Mouse (Mus musculus) MEL (cell line): ENCODE data around the gene Fbxl7. TPM values are rescaled to one million over a fixed set of nuclear protein-coding genes. Genes with fewer than 3 reads are reported as not detected.

ENCODE experiments used
- DNase-seq: peaks from one replicate; pipeline ENCODE4 v3.0.0; 2011; ENCODE audit warnings: low read depth, low spot score
- H3K27ac ChIP-seq: 2 replicates; pipeline ENCODE4 v1.5.1; 2012; ENCODE audit warnings: low read depth, mild to moderate bottlenecking, control low read depth, low read length, moderate library complexity; ENCODE audit not compliant: control insufficient read depth
- H3K27me3 ChIP-seq, 2 experiments: fragments of 150-350 bp in 1 of 2; sonication (generic) in 1 of 2; 2 replicates each; pipeline ENCODE4 v1.6.1; 2012; ENCODE audit warnings: low read length in 2 of 2, mild to moderate bottlenecking in 2 of 2, improper control_type of control experiment in 1 of 2, moderate library complexity in 1 of 2; ENCODE audit not compliant: insufficient read depth in 2 of 2, control insufficient read depth in 1 of 2
- H3K36me3 ChIP-seq, 2 experiments: 2 replicates each; pipeline ENCODE4 v1.6.1; 2012 to 2014; ENCODE audit warnings: low read length in 2 of 2, improper control_type of control experiment in 1 of 2, inconsistent platforms in 1 of 2, mild to moderate bottlenecking in 1 of 2; ENCODE audit not compliant: insufficient read depth in 2 of 2, control insufficient read depth in 1 of 2
- H3K4me1 ChIP-seq, 2 experiments: fragments of 150-350 bp in 1 of 2; sonication (generic) in 1 of 2; 2 replicates each; pipeline ENCODE4 v1.6.1; 2012; ENCODE audit warnings: low read length in 2 of 2, improper control_type of control experiment in 1 of 2, mild to moderate bottlenecking in 1 of 2; ENCODE audit not compliant: insufficient read depth in 2 of 2, control insufficient read depth in 1 of 2
- H3K4me3 ChIP-seq, 2 experiments: fragments of 150-350 bp in 1 of 2; sonication (generic) in 1 of 2; 2 replicates each; pipeline ENCODE4 v1.5.1; 2012; ENCODE audit warnings: low read depth in 2 of 2, low read length in 2 of 2, mild to moderate bottlenecking in 2 of 2, moderate library complexity in 2 of 2, control low read depth in 1 of 2, improper control_type of control experiment in 1 of 2; ENCODE audit not compliant: control insufficient read depth in 1 of 2, insufficient read depth in 1 of 2
- H3K79me2 ChIP-seq: 2 replicates; pipeline ENCODE4 v1.6.1; 2012; ENCODE audit warnings: mild to moderate bottlenecking, low read length, moderate library complexity; ENCODE audit not compliant: control insufficient read depth, poor library complexity, insufficient read depth
- H3K9ac ChIP-seq: 2 replicates; pipeline ENCODE4 v1.6.1; 2012; ENCODE audit warnings: low read depth, mild to moderate bottlenecking, control low read depth, low read length, moderate library complexity; ENCODE audit not compliant: control insufficient read depth, poor library complexity, severe bottlenecking
- H3K9me3 ChIP-seq: fragments of 150-350 bp; sonication (generic); replicated peaks from 2 replicates; pipeline ENCODE4 v1.6.1; 2012; ENCODE audit warnings: mild to moderate bottlenecking, low read length, improper control_type of control experiment, moderate library complexity; ENCODE audit not compliant: insufficient read depth
- CHD1 ChIP-seq: IDR thresholded peaks from 2 replicates; pipeline ENCODE4 v1.6.1; 2012; ENCODE audit warnings: low read depth, mild to moderate bottlenecking, inconsistent platforms, low read length, improper control_type of control experiment
- CTCF ChIP-seq, 3 experiments: IDR thresholded peaks in 2 of 3; conservative IDR thresholded peaks in 1 of 3; 2 replicates each; pipeline ENCODE4 v1.5.1; 2011 to 2012; ENCODE audit warnings: low read length in 3 of 3, low read depth in 2 of 3, mild to moderate bottlenecking in 2 of 3, improper control_type of control experiment in 1 of 3, inconsistent platforms in 1 of 3, mixed read lengths in 1 of 3, moderate library complexity in 1 of 3; ENCODE audit not compliant: control insufficient read depth in 1 of 3, insufficient read depth in 1 of 3, poor library complexity in 1 of 3, severe bottlenecking in 1 of 3
- E2F4 ChIP-seq: IDR thresholded peaks from 2 replicates; pipeline ENCODE4 v1.6.1; 2011; ENCODE audit warnings: low read depth, low read length, improper control_type of control experiment, borderline replicate concordance
- EP300 ChIP-seq, 2 experiments: IDR thresholded peaks; 2 replicates each; pipeline ENCODE4 v1.6.1; 2011; ENCODE audit warnings: improper control_type of control experiment in 2 of 2, low read length in 2 of 2, low read depth in 1 of 2, mild to moderate bottlenecking in 1 of 2
- GABPA ChIP-seq: IDR thresholded peaks from 2 replicates; pipeline ENCODE4 v1.6.1; 2012; ENCODE audit warnings: low read depth, mild to moderate bottlenecking, inconsistent platforms, low read length, improper control_type of control experiment, moderate library complexity
- GATA1 ChIP-seq: IDR thresholded peaks from 2 replicates; pipeline ENCODE4 v1.6.1; 2011; ENCODE audit warnings: low read depth, low read length, improper control_type of control experiment
- HCFC1 ChIP-seq: IDR thresholded peaks from 2 replicates; pipeline ENCODE4 v1.6.1; 2012; ENCODE audit warnings: low read depth, mild to moderate bottlenecking, inconsistent platforms, low read length, improper control_type of control experiment, moderate library complexity
- JUND ChIP-seq: IDR thresholded peaks from 2 replicates; pipeline ENCODE4 v1.6.1; 2011; ENCODE audit warnings: low read depth, mild to moderate bottlenecking, improper control_type of control experiment, low read length
- MXI1 ChIP-seq: IDR thresholded peaks from 2 replicates; pipeline ENCODE4 v1.6.1; 2011; ENCODE audit warnings: mild to moderate bottlenecking, low read depth, low read length, improper control_type of control experiment
- NELFE ChIP-seq: IDR thresholded peaks from 2 replicates; pipeline ENCODE4 v1.6.1; 2011; ENCODE audit warnings: low read depth, low read length, improper control_type of control experiment
- NRF1 ChIP-seq: IDR thresholded peaks from 2 replicates; pipeline ENCODE4 v1.6.1; 2014; ENCODE audit warnings: low read depth, mild to moderate bottlenecking, inconsistent platforms, low read length, improper control_type of control experiment, moderate library complexity; ENCODE audit not compliant: poor library complexity, insufficient read depth, severe bottlenecking
- POLR2AphosphoS2 ChIP-seq: IDR thresholded peaks from 2 replicates; pipeline ENCODE4 v1.6.1; 2011; ENCODE audit warnings: low read length, improper control_type of control experiment
- RAD21 ChIP-seq: IDR thresholded peaks from 2 replicates; pipeline ENCODE4 v1.6.1; 2011; ENCODE audit warnings: mild to moderate bottlenecking, low read depth, low read length, improper control_type of control experiment
- SMC3 ChIP-seq: IDR thresholded peaks from 2 replicates; pipeline ENCODE4 v1.6.1; 2011; ENCODE audit warnings: low read depth, low read length, improper control_type of control experiment
- TBP ChIP-seq: IDR thresholded peaks from 2 replicates; pipeline ENCODE4 v1.8.0; 2011; ENCODE audit warnings: low read depth, low read length, improper control_type of control experiment
- UBTF ChIP-seq: IDR thresholded peaks from 2 replicates; pipeline ENCODE4 v1.6.1; 2012; ENCODE audit warnings: low read depth, mild to moderate bottlenecking, inconsistent platforms, low read length, improper control_type of control experiment, moderate library complexity, borderline replicate concordance; ENCODE audit not compliant: insufficient read depth
- USF2 ChIP-seq, 2 experiments: IDR thresholded peaks; 2 replicates each; pipeline ENCODE4 v1.6.1; 2011 to 2012; ENCODE audit warnings: improper control_type of control experiment in 2 of 2, low read length in 2 of 2, borderline replicate concordance in 1 of 2, inconsistent platforms in 1 of 2, low read depth in 1 of 2, mild to moderate bottlenecking in 1 of 2; ENCODE audit not compliant: insufficient read depth in 1 of 2
- ZNF384 ChIP-seq: IDR thresholded peaks from 2 replicates; pipeline ENCODE4 v1.6.1; 2012; ENCODE audit warnings: low read depth, mild to moderate bottlenecking, inconsistent platforms, low read length, improper control_type of control experiment
- polyA plus RNA-seq, 2 experiments: library from polyadenylated mRNA; stranded (reverse) in 1 of 2; unstranded in 1 of 2; fragments of >175 nt in 1 of 2; fragments of >200 nt in 1 of 2; gene quantifications; 2 replicates each; pipeline versions ENCODE4 v1.2.1 to v1.2.4; 2012; ENCODE audit warnings: low replicate concordance in 2 of 2, low read depth in 1 of 2; ENCODE audit not compliant: insufficient read length in 2 of 2, insufficient read depth in 1 of 2, missing spikeins in 1 of 2
- total RNA-seq: library from RNA; depleted of rRNA; stranded (reverse); fragments of 300-350 nt; gene quantifications from 2 replicates; pipeline ENCODE4 v1.2.3, GENCODE M21; 2012

Gene Fbxl7
- total and polyA plus RNA-seq, 3 experiments: not detected

DNA sequence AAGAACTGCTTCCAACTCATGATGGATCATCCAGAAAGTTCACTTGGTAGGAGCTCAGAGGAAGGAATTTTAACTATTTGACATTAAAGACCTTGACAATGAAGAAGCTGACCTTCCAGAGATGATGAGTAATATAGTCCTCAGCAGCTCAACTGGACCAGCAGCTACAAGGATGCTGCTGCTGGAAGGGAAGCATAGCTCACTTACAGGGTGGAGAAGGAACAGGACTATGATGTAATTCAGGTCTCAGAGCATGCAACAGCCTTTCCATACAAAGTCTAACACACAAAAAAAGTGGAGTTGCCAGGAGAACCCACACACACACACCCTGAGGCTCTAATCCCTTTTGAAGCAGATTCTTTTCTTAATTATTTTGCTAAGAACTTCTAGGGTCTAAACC lies 119.7 kb downstream of the Fbxl7 start:
- H3K9me3 ChIP-seq: no peaks in the 10 kb centered on the region
- H3K27ac ChIP-seq: no peak overlapping the region
- H3K9ac ChIP-seq: no peak overlapping the region
- H3K79me2 ChIP-seq: no peaks in the 10 kb centered on the region
- DNase-seq: no peak
- H3K27me3 ChIP-seq: no peaks in the 10 kb centered on the region
- no peak for TF ChIP-seq E2F4
- TF ChIP-seq ZNF384: no peak
- TF ChIP-seq NRF1: no peak
- TF ChIP-seq SMC3: no peak
- TF ChIP-seq TBP: no peak
- TF ChIP-seq MXI1: no peak
- TF ChIP-seq CTCF (IDR thresholded peaks at IDR 0.05 in 2 of 3, conservative IDR thresholded peaks at IDR 0.05 in 1 of 3; ENCODE audit: control insufficient read depth in 1 of 3, insufficient read depth in 1 of 3, low read depth in 2 of 3, low read length in 3 of 3, poor library complexity in 1 of 3, severe bottlenecking in 1 of 3): no peak
- no peak for TF ChIP-seq NELFE
- H3K36me3 ChIP-seq: no peaks in the 10 kb centered on the region
- H3K4me3 ChIP-seq: no peak overlapping the region
- H3K4me1 ChIP-seq: no peaks in the 10 kb centered on the region

DNA sequence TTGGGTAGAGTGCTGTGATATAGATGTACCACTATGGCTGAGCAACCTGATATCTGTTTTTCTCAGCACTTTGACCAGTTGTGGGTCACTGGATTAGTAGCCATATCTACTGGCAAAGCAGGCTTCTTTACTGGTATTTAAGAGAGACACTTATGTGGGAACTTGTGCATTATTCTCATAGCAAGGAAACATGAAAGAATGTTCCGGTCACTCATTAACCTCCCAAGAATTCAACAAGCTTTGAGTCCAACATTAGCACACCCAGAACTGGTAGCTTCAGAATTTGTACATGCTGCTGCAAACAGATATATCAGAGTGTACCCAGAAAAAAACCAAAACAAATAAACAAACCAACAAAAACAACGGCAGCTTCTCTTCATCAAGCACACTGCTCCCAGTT lies 120.5 kb downstream of the Fbxl7 start:
- Histone ChIP-seq H3K9me3 (no peaks in the 10 kb centered on the region), H3K27ac (no peak overlapping the region), H3K79me2 (no peaks in the 10 kb centered on the region), H3K36me3 (no peaks in the 10 kb centered on the region), H3K4me3 (no peak overlapping the region)
- DNase-seq: no peak
- TF ChIP-seq HCFC1 (no peak), GABPA (no peak), POLR2AphosphoS2 (no peak), MXI1 (no peak), TBP (no peak), ZNF384 (no peak), GATA1 (no peak), JUND (no peak), CHD1 (no peak), EP300 (IDR thresholded peaks at IDR 0.05; ENCODE audit: low read depth in 1 of 2, low read length in 2 of 2) (no peak), RAD21 (no peak), UBTF (no peak), USF2 (IDR thresholded peaks at IDR 0.05; ENCODE audit: borderline replicate concordance in 1 of 2, insufficient read depth in 1 of 2, low read depth in 1 of 2, low read length in 2 of 2) (no peak)
- TF ChIP-seq, all 39 proteins: peak for 0
- Histone ChIP-seq H3K27me3 (no peaks in the 10 kb centered on the region), H3K9ac (no peak overlapping the region), H3K4me1 (no peaks in the 10 kb centered on the region)
